Comparison of ENCODE assay signal across 9 mouse cellular contexts in genomic region chr4:102656494-102657036, GRCm38 (mm10).
A peak's percentile ranks its signal among the peaks of the same experiment; 100 is the strongest.
DNase-seq lines count a peak whose midpoint lies in the region; ATAC-seq lines count a peak whose summit lies in the region.
"Had no signal": no experiment of that assay in that cellular context is flagged by ENCODE, and none has a peak within 500 bp of the region (broad histone marks: within the 10 kb centered on the region; RNA-seq: fewer than 3 reads in every experiment).

No protein-coding gene starts in this region.

- 0 out of 2 replicates have a peak, but pooled peaks have one; percentile 62 for ATAC-seq in intestine, embryonic 14.5 days (replicated peaks; ENCODE audit: low FRiP score, low TSS enrichment, low read depth)
- no peak for ATAC-seq in intestine, embryonic 15.5 days
- ATAC-seq in midbrain, embryonic 13.5 days: peak; percentile 56; the same call in 1 of the 2 replicates

- H3K9ac ChIP-seq in intestine, embryonic 14.5 days (ENCODE audit: low read length): no peak overlapping the region
- no peak overlapping the region for H3K9ac ChIP-seq in intestine, embryonic 15.5 days
- no peak overlapping the region for H3K9ac ChIP-seq in midbrain, embryonic 13.5 days (replicated peaks)

- H3K4me1 ChIP-seq in intestine, embryonic 14.5 days (replicated peaks; ENCODE audit: control insufficient read depth, insufficient read depth, low read length): no peaks in the 10 kb centered on the region
- no peaks in the 10 kb centered on the region for H3K4me1 ChIP-seq in intestine, embryonic 15.5 days (replicated peaks)
- H3K4me1 ChIP-seq in midbrain, embryonic 13.5 days (replicated peaks): no peaks in the 10 kb centered on the region

- no peaks in the 10 kb centered on the region for H3K9me3 ChIP-seq in intestine, embryonic 14.5 days (ENCODE audit: control insufficient read depth, low read length)
- H3K9me3 ChIP-seq in intestine, embryonic 15.5 days: no peaks in the 10 kb centered on the region
- H3K9me3 ChIP-seq in midbrain, embryonic 13.5 days: no peaks in the 10 kb centered on the region

- no peaks in the 10 kb centered on the region for H3K27me3 ChIP-seq in intestine, embryonic 14.5 days (replicated peaks; ENCODE audit: control insufficient read depth, insufficient read depth, low read length)
- no peaks in the 10 kb centered on the region for H3K27me3 ChIP-seq in intestine, embryonic 15.5 days (replicated peaks)
- H3K27me3 ChIP-seq in midbrain, embryonic 13.5 days: no peaks in the 10 kb centered on the region

- H3K36me3 ChIP-seq in intestine, embryonic 14.5 days (ENCODE audit: control insufficient read depth, insufficient read depth, low read length): no peaks in the 10 kb centered on the region
- H3K36me3 ChIP-seq in intestine, embryonic 15.5 days: no peaks in the 10 kb centered on the region
- no peaks in the 10 kb centered on the region for H3K36me3 ChIP-seq in midbrain, embryonic 13.5 days

- peak; percentile 53 for DNase-seq in intestine, embryonic 14.5 days (ENCODE audit: low spot score)
- peak; percentile 49 for DNase-seq in ZHBTc4 (ENCODE audit: low read depth, low spot score)
- peak; percentile 77 for DNase-seq in embryo, embryonic 11 days
- peak; percentile 57 for DNase-seq in heart, postnatal 4 days
- peak; percentile 33 for DNase-seq in layer of hippocampus, adult 9-11 months
- DNase-seq in thymus, postnatal 10 days (ENCODE audit: low spot score in 2 of 2): peak; percentile 14 to 49

- no peak overlapping the region for H3K27ac ChIP-seq in intestine, embryonic 14.5 days (ENCODE audit: low read depth)
- no peak overlapping the region for H3K27ac ChIP-seq in intestine, embryonic 15.5 days
- H3K27ac ChIP-seq in midbrain, embryonic 13.5 days: no peak overlapping the region

- 8% methylated on average over 3 of the region's 3 CpGs for WGBS in intestine, embryonic 14.5 days
- 7% methylated on average over 3 of the region's 3 CpGs for WGBS in intestine, embryonic 15.5 days
- 17% methylated on average over 3 of the region's 3 CpGs for WGBS in midbrain, embryonic 13.5 days

- no peak overlapping the region for H3K4me3 ChIP-seq in intestine, embryonic 14.5 days (ENCODE audit: low read depth, low read length)
- no peak overlapping the region for H3K4me3 ChIP-seq in intestine, embryonic 15.5 days (replicated peaks)
- H3K4me3 ChIP-seq in midbrain, embryonic 13.5 days (replicated peaks): no peak overlapping the region
- H3K4me3 ChIP-seq: myocyte had no signal

- H3K4me2 ChIP-seq in intestine, embryonic 14.5 days (ENCODE audit: low read length): no peak overlapping the region
- H3K4me2 ChIP-seq in intestine, embryonic 15.5 days (replicated peaks): no peak overlapping the region
- H3K4me2 ChIP-seq in midbrain, embryonic 13.5 days (replicated peaks): no peak overlapping the region
